Mouse (Mus musculus) ZHBTc4 (cell line): ENCODE data around the gene Psg19.
"Not testable (repeated sequence)": the region's sequence is repeated elsewhere in the genome, so short reads cannot be mapped to it uniquely, and the experiment has no call there.

ENCODE experiments used
- DNase-seq: peaks from one replicate; pipeline ENCODE4 v3.0.0-alpha.2; 2011; ENCODE audit warnings: low read depth, low spot score

Psg19 gene

GRCm38 (mm10) chr7:18798420-18798819 is at the start of gene Psg19:
Gene Psg19, minus strand, starts transcription at chr7:18798520.
- no peak for DNase-seq

- DNase-seq = peak; percentile 58
These were observed 46.5 kb upstream of the Psg19 start for GRCm38 (mm10) chr7:18844811-18845210.

GRCm38 (mm10) chr7:18841174-18841567 is 42.9 kb upstream of the Psg19 start:
- DNase-seq = no peak

GRCm38 (mm10) chr7:18840386-18841173 is 42.3 kb upstream of the Psg19 start:
- peak; percentile 89 for DNase-seq

- DNase-seq = peak; percentile 24
These were observed 41.5 kb upstream of the Psg19 start, which contains the start of gene Mill2 for GRCm38 (mm10) chr7:18839865-18840264. Gene Mill2, plus strand, starts transcription at chr7:18839966.

GRCm38 (mm10) chr7:18832298-18832697 is 34.0 kb upstream of the Psg19 start:
- DNase-seq = peak; percentile 30

- DNase-seq = no peak
These were observed 31.2 kb upstream of the Psg19 start for GRCm38 (mm10) chr7:18829545-18829944.

- peak; percentile 81 for DNase-seq
These were observed 30.3 kb upstream of the Psg19 start for GRCm38 (mm10) chr7:18828592-18828991.

- DNase-seq = peak; percentile 70
These were observed 29.6 kb upstream of the Psg19 start for GRCm38 (mm10) chr7:18827792-18828546.

GRCm38 (mm10) chr7:18821507-18821906 is 23.2 kb upstream of the Psg19 start, which contains the start of gene Psg17:
Gene Psg17, minus strand, starts transcription at chr7:18821607.
- DNase-seq = no peak

GRCm38 (mm10) chr7:18818301-18818700 is 20.0 kb upstream of the Psg19 start:
- DNase-seq = peak; percentile 44

GRCm38 (mm10) chr7:18803526-18803925 is 5.2 kb upstream of the Psg19 start:
- no peak for DNase-seq

- DNase-seq = peak; percentile 62
These were observed 809 bp upstream of the Psg19 start for GRCm38 (mm10) chr7:18799129-18799528.

GRCm38 (mm10) chr7:18790671-18791070 is 7.6 kb downstream of the Psg19 start:
- not testable (repeated sequence) for DNase-seq

GRCm38 (mm10) chr7:18781301-18781700 is 17.0 kb downstream of the Psg19 start:
- peak; percentile 53 for DNase-seq

- DNase-seq = no peak
These were observed 19.0 kb downstream of the Psg19 start for GRCm38 (mm10) chr7:18779337-18779781.

GRCm38 (mm10) chr7:18762885-18763284 is 35.4 kb downstream of the Psg19 start:
- DNase-seq = not testable (repeated sequence)

- not testable (repeated sequence) for DNase-seq
These were observed 38.2 kb downstream of the Psg19 start for GRCm38 (mm10) chr7:18760152-18760551.

- DNase-seq = peak; percentile 75
These were observed 48.3 kb downstream of the Psg19 start for GRCm38 (mm10) chr7:18749896-18750477.

- DNase-seq = peak; percentile 40
These were observed 49.1 kb downstream of the Psg19 start for GRCm38 (mm10) chr7:18748994-18749895.

- DNase-seq = peak; percentile 83
These were observed 50.9 kb downstream of the Psg19 start for GRCm38 (mm10) chr7:18747420-18747819.
